Mouse (Mus musculus) frontal cortex, postnatal 25 days (tissue): ENCODE data around the gene Hist2h2aa2.
"Not testable (repeated sequence)": the region's sequence is repeated elsewhere in the genome, so short reads cannot be mapped to it uniquely, and the experiment has no call there.

Source experiments
- DNase-seq, 2 experiments: peaks; one replicate each; pipeline ENCODE4 v3.0.0; 2022; ENCODE audit warnings: low spot score in 2 of 2

Hist2h2aa2 gene

DNA sequence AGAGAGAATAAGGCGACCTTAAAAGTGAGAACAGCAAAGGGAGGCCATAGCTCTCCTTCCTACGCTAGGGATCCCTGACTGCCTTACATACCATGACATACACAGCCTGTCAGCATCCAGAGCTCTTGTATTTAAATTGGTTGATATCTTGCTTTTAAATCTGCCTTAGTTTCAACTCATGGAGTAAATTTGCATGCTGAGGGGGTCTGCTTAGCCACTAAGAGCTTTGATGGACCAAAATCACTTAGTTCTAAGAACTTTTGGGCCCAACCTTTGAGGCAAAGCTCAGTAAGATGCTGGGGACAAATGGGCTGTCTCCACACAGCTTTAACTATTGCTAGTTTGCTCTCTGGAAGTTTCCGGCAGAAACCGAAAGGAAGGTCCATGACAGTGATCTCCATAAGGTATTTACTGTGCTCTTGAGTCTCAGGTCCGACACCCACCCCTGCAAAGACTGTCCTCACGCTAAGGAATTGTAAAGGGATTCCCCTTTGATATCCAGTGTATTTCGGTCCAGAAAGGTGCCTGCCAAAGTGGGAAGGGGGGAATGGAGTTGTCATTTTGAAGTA, 2.7 kb downstream of the Hist2h2aa2 start:
- DNase-seq: no peak

DNA sequence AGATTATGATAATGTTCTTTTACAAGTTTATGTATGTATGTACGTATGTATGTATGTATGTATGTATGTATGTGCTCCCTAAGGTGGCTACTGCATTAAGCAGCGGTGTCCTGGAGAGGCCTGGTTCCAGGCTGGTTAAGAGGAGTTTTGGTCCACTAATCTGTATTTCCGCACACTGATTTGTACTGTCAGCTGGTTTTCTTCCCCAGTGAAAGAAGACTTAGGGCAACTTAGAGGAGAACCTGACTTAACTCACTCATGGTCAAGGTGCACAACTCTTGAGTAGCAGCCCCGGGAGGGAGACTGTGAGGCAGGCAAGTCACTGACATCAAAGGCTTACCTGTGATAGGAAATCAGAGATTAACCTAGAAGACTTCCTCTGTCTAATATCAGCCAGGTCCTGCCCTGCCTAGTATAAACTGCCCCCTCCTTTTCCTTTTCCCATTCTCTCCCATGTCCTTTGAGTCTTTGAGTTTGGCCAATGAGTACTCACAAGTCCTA, 3.2 kb downstream of the Hist2h2aa2 start:
- DNase-seq: no peak

DNA sequence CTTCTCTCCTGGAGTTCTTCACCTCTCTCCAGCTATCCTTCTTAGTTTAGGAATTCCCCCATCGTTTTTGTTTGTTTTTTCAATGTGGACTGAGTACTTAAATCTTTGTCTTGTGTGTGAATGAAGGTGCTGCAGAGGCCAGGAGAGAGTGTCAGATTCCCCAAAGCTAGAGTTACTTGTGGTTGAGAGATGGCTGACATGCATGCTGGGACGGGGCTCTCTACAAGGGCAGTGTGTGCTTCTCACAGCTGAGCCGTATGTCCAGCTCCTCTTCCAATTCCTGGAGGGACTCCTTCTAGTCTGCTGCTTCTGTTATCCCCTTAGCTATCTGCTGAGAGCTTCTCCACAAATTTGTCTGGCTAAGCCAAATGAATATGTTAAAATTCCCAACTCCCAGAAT, 4.2 kb downstream of the Hist2h2aa2 start:
- no peak for DNase-seq

DNA sequence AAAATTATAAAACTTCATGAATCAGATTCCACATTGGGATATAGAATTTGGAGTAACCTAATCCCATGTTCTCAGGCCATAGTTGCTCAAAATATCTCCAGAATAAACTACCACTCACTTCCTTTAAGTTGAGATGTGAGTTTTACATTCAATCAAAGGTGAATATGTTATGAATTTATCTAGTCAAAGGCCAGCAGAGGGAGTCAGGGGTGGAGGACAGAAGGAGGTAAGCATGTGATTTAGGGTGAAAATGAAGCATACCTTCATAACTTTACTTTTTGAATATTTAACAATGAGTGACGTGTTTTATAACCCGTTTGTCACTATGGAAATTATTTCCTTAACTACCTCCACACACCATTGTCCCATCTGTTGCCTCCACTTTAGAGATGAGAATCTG, 5.2 kb downstream of the Hist2h2aa2 start:
- DNase-seq: no peak

DNA sequence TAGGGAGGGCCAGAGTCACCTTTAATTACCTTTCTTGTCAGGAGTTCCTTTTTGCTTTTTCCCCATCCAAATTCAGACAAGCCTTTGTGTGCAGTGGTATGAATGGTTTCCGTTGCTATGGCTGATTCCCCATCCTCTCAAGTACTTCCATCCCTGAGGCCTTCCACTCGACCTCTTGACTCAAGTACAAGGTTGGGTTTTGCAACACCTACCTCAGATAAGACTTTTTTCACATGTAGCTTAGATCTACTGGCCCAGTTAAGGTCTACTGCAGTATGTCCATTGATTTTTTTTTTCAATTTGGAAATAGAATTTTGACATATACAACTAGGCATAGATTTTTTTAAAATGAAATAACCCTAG, 8.3 kb downstream of the Hist2h2aa2 start:
- no peak for DNase-seq

DNA sequence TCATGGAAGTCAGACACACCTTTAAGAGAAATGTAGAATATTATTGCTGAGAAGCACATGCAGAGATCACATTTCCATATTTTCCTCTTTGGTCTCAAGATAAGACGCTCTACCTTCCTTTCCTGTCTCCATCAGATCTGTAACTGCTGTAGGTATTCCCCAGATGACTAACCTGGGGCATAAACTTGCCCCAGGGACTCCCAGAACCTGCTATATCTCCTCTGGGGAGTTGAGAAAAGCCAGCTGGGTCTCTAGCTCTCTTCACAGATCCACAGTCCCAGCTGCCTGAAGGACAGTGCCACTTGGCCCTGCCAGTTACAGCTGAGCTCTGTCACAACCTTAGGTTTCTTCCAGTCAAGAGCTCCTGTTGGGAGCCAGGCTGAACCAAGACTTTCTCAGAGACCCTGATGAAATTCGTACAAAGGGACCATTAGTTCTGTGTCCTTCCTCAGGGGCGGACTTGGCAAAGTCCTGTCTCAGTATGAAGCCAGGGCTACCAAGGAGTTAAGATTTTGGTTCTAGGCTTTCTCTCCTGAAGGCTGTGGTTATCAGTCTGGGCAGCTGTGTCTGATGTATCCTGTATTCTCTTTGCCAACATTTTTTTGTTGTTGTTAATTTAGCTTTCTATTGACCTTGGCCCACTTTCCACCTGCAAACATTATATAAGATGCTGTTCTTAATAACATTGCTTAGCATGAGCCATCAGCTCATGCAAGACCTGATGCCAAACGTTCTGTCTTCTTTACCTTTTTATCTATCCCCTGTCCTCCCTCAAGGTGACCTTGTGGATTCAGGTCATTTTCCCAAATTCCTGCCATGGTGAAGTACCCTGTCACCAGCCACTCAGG, 8.9 kb downstream of the Hist2h2aa2 start:
- no peak for DNase-seq

DNA sequence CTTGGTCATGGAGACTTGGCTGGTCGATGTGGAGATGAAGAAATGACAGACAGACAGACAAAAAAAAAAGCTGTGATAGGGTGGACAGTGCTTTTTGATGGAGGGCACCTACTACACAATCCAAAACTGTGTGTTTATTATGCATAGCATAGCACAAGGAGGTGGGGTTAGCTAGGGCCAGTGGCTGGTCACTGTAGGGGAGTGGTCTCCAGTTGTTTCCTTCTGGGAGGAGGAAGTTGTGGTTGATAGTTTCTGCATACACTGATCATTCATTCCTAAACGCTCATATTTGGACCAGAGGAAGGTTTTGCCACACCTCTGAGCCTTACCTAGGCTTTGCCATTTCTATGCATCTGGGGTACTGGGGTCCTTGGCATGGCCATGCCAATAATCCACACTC, 9.7 kb downstream of the Hist2h2aa2 start:
- no peak for DNase-seq

DNA sequence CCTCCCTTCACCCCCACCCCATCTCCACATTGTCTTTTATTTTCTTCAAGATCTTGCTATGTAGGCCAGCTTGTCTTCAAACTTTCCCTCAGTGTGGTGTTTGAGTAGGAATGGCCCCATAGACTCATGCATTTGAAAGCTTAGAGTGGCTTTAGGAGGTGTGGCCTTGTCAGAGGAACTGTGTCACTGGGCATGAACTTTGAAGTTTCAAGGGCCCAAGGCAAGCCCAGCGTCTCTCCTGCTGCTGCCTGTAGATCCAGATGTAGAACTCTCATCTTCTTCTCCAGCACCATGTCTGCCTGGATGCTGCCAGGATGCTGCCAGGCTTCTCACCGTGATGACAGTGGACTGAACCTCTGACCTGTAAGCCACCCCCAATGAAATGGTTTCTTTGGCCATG, 11.2 kb downstream of the Hist2h2aa2 start:
- DNase-seq: no peak

DNA sequence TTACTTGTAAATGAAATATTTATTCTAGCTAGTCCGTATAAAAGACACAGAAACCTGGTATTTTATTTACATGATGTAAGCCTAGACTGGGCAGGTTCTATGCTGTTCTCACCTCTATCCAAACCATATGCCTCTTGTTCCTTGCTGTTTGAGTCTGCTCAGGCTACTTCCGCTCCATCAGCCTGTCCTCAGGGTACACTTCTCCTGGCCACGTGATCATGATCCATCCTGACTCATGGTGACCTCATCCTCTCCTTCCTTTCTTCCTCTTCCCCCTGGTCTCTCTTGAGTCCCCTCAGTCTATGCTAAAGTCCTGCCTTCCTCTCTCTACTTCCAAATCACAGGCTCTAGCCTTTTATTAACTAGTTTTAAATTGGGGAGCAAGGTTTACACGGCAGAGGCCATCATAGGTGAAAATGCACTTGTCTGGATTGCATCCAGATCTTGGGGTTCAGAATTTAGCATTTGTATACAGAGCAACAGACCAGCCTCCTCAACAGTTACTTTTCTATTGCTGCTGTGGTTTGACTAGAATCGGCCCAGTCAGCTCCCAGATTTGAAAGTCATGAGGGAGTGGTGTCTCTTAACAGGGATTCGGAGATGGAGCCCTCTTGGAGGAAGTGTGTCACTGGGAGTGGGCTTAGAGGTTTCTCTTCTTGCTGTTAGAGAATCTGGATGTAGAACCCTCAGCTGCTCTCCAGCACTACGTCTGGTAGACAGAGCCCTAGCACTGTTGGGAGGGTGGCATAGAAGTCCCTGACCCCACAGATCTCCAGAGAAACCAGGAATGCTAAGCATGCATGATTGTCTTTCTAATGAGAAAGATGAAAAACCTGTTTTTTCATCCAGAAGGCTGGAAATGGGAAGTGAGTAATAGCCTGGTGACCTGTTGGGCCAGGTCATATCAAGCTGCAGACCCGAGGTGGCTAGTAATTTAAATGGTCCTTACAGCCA, 13.1 kb downstream of the Hist2h2aa2 start:
- DNase-seq: no peak

DNA sequence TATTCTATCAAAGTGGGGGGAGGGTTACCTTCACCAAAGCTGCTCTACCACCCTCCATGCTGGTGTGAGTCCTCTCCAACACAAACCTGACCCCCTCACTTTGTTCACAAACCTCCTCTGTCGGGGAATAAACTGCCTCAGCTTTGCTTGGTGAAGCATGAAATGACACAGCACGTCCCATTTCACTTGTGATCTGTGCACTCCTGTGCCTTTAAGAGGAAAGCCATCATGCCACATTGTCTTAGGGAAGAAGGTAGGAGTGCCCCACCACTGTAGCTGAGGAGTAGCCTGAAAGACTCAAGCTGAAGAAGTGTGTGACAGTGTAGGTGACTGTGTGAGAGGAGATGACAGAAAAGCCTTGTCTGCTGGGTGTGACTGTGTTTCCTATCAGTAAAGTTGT, 14.7 kb downstream of the Hist2h2aa2 start:
- DNase-seq: no peak

DNA sequence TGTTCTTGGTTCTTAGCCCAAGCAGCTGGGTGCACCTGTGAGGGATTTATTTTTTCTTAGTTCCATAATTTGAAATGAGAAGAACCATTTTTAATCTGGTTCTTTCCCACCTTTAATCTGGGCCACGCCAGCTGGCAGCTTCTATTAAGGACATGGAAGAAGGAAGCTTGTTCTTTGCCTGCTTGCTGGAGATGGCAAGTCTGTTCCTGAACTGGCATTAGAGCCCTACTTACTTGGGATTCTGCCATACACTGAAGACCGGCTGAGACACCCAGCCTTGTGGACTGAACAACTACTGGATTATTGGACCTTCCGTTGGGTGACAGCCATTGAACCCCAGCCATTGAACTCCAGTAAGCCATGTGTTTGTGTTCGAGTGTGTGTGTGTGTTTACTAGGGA, 17.3 kb downstream of the Hist2h2aa2 start:
- no peak for DNase-seq

DNA sequence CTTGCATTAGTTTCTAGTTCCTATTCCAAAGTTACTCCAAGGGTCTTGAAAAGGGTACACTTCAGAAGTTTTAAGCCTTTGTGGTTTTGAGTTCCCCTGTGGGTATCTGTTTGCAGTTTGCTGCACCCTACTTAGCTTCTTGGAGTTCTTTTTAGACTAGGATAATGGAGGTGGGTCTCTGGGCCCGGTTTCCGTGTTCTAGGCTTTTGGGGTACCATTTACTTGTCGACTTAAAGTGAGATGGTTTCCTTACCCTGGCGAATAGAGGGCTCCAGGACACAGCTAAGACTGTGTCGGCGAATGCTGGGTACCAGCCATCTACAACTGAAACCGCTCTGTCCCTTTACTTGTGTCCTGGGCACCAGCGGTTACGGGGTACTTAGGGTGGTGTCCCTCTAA, 18.4 kb downstream of the Hist2h2aa2 start:
- DNase-seq: no peak

DNA sequence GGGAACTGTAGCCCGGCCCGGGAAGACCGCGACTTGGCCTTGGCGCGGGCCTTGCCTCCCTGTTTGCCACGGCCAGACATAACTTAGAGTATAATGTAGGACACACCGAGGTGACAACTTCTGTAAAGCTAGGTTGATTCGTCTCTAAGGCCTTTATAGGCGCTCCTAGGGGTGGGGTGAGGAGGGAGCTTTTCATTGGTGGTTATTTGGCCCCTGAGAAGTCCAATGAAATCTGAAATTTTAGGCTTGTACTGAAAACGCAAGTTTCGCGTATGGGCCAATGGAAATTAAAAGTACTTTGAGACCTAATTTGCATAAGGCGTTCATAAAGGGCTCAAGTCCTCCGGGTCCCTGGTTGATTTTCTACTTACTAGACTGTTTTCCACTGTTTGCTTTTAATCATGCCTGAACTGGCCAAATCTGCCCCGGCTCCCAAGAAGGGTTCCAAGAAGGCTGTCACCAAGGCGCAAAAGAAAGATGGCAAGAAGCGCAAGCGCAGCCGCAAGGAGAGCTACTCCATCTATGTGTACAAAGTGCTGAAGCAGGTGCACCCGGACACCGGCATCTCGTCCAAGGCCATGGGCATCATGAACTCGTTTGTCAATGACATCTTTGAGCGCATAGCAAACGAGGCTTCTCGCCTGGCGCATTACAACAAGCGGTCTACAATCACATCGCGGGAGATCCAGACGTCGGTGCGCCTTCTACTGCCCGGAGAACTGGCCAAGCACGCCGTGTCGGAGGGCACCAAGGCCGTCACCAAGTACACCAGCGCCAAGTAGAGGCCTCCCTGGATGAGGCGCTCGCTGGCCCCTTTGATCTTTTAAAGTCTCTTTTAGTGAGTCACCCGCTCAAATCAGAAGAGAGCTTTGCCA, 19.1 kb downstream of the Hist2h2aa2 start, which contains the start of the genes Hist2h2ac and Hist2h2be:
Gene Hist2h2ac (minus strand): TSS at position 116 of the 875 bp plus-strand sequence.
Gene Hist2h2be (plus strand): TSS at position 355 of the 875 bp plus-strand sequence.
- DNase-seq: peak; percentile 75 to 76

DNA sequence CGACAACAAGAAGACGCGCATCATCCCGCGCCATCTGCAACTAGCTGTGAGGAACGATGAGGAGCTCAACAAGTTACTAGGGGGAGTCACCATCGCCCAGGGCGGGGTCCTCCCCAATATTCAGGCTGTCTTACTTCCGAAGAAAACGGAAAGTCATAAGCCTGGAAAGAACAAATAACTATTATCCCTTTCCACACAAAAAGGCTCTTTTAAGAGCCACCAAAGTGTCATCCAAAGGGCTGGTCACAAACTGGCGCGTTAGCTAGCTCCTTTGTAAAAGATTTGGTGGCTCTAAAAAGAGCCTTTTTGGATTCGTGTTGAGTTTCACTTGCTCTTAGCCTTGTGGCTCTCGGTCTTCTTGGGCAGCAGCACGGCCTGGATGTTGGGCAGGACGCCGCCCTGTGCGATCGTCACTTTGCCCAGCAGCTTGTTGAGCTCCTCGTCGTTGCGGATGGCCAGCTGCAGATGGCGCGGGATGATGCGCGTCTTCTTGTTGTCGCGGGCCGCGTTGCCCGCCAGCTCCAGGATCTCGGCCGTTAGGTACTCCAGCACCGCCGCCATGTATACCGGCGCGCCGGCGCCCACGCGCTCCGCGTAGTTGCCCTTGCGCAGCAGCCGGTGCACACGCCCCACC, 19.8 kb downstream of the Hist2h2aa2 start:
- not testable (repeated sequence) for DNase-seq

DNA sequence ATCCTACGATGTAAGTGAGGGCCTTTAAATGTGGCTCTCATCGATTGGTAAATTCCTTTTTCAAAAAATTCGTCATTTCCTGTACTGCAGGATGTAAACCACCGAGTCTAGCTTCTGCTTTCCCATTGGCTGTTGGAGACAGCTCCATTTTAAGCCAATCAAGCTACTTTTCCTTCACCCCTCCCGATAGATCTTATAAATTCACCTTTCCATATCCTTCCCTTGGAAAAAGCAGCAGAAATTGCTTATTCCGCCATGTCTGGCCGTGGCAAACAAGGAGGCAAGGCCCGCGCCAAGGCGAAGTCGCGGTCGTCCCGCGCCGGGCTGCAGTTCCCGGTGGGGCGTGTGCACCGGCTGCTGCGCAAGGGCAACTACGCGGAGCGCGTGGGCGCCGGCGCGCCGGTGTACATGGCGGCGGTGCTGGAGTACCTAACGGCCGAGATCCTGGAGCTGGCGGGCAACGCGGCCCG, 20.4 kb downstream of the Hist2h2aa2 start, which contains the start of the genes Bola1 and Hist2h2ab:
Gene Bola1 (minus strand): TSS at position 49 of the 470 bp plus-strand sequence.
Gene Hist2h2ab (plus strand): TSS at position 205 of the 470 bp plus-strand sequence.
- DNase-seq: peak; percentile 66 to 67

DNA sequence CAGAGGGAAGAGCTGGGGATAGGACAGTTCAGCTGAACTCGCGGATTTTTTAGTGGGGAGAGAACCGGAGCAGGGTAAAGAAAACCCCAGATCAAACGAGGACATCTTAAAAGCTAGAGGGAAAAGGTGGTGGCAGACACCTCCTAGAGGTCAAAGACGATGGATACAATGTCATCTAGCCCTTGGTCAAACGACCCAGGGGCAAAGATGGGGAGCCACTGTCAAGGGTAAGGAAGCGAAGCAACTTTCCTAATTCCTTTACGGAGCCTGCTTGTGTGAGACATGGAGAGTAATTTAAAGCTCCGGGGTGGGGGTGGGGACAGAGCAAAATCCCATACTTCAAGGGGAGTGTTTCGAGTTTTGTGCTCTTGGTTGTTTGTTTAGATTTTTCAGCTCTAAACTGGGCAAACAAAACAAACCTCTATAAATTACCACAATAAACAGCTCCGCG, 20.9 kb downstream of the Hist2h2aa2 start:
- no peak for DNase-seq

DNA sequence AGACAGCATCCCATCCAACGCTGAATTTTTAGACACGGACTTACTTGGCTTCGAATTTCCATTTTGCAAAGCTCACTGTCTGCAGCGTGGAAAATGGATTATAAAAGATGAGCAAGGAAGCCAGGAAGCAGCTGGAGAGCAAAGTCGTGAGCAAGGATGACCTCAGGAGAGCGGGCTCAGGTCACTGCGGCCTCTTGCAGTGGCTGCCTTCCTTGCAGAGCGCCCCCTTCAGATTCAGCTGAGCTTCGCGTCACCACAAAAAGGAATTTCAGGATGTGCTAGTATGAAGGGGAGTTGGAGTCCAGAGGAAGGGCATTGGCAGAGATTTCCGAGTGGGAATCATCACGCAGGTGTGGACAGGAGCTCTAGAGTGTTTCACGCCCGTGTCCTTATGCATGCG, 30.8 kb downstream of the Hist2h2aa2 start:
- DNase-seq: no peak

DNA sequence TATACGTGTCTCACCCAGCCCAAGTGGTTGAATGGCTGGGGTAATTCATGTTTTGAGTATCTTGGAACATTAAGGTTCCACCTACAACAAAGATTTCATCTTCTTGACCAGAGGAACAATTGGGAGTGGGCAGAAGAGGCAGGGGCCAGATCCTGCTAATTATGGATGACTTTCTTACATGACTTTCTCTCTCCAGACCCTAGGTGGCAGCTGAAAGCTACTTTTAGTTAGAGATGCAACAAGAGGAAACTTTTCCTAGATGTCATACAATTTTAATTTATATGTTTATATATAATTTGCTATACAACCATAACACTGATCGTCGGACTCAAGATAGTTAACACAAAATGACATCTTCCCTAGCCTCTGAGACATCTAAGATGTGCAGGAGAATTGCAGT, 32.3 kb downstream of the Hist2h2aa2 start:
- no peak for DNase-seq

DNA sequence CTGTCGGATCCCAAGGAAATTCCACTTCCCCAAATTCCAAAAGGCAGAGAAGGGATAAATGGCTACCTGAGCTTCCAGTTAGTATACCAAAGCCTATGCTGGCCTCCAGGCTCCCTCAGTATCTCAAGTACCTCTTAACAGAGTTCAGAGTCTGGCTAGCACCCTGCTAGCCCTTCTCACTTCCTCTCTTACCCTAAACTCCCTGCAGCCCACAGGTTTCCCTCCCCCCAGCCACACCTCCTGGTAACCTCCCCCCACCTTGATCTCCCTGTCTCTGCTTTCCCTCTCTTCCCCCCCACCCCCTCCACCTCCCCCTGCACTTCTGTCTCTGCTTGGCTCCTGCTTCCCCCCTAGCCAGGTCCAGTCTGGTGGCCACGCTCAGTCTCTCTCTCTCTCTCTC, 40.3 kb downstream of the Hist2h2aa2 start:
- DNase-seq: no peak

DNA sequence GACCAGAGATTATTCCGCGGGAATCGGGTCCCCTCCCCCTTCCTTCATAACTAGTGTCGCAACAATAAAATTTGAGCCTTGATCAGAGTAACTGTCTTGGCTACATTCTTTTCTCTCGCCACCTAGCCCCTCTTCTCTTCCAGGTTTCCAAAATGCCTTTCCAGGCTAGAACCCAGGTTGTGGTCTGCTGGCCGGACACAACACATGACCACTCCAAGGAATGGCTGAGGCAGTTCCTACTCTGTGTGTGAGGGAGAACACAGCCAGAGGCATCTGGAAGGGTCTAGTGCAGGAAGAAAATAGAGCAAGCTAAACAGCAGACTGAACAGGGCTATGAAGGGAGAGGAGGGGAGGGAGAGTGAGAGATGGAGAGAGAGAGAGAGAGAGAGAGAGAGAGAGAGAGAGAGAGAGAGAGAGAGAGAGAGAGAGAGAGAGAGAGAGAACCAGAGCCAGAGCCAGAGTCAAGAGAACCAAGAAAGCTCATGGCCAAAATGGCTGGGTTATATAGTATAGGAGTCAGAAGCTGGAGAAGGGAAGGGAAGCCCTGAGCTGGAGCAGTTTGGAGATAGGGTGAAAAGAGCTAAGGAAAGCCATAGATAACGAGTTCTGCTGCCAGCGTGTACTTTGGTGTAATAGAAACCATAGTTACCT, 41.4 kb downstream of the Hist2h2aa2 start:
- not testable (repeated sequence) for DNase-seq
